Mouse (Mus musculus): Measurements from ENCODE around the gene Sdk1.
A peak's percentile ranks its signal among the peaks of the same experiment; 100 is the strongest.

Sdk1 gene

GRCm38 (mm10) chr5:141240841-141241543, at the start of gene Sdk1:
Sdk1 (plus strand) TSS chr5:141241490.
- DNase-seq (ENCODE audit: low read depth): no peak

- no peak for DNase-seq (ENCODE audit: low read depth)
These were observed 44.0 kb upstream of the Sdk1 start for GRCm38 (mm10) chr5:141197278-141197677.

DNA sequence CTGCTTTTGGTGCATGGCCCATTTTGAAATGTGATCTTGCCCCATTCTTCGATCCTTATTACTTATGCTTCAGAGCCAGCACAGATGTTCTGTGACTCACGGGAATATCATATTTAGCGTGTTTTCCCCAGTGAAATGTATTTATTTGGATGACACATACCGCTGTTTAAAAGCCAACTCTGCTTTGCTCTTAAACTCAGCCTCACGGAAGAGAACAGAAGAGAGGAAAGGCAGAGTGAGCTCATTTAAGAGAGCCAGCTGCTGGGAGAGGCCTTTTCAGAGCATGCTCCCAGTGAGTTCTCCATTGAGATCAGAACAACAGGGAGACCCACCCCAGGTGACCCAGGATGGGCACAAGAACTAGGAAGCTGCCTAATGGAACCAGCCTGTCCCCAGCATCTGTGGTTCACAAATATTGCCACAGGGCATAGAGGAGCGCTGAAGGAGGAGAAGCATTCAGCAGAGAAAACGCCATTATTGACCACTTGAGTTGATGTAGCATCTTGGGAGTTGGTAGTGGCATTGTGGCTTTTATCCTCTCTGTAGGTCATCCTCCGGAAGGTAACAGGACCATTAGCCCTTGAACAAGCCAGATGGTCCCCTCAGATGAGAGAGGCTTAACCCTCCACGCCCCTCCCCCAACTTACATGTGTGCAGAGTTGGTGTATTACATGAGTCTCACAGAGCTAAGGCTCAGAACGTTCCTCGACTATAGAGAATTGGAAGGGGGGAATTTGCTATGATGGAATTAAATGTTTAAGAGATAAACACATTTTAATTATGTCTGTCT, 38.8 kb upstream of the Sdk1 start:
- peak; percentile 41 for DNase-seq (ENCODE audit: low read depth)

- no peak for DNase-seq (ENCODE audit: low read depth)
These were observed 34.2 kb upstream of the Sdk1 start for GRCm38 (mm10) chr5:141207061-141207460.

DNA sequence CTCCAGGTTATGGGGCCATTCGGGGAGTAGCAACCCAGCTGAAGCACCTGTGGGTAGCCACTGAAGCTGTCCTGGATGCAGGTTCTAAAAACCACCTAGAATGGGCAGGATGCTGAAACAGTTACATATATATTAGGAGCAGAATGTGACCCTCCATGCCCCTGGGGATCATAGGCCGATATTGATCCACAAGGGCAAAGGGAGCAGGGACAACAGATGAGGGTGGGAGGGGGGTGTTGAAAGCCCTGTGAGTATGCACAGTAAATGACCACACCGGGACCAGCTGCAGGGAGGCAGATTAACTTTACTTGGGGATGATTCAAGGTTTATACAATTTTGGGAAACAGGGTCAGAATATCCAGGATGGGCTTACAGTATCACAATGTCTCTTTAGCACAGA, 16.0 kb upstream of the Sdk1 start:
- DNase-seq (ENCODE audit: low read depth): no peak

DNA sequence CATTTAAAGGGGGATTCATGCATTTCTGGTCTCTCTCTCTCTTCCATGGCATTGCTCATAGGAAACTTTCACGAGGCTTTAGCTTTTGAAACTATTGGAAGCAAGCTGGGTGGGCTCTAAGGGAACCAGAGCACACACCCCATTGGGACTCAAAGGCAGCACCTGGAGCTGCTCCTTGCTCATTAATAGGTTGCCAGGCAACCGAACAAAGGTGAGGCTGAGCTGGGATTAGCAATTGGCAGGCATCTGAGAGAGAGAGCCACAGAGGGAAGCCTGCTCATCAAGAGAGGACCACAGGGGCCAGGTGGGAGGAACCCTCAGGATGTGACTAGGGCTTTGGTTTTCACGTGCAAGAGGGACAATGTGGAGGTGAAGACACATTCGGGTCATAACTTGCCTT, 7.0 kb upstream of the Sdk1 start:
- no peak for DNase-seq (ENCODE audit: low read depth)

- DNase-seq (ENCODE audit: low read depth): no peak
These were observed 1.9 kb upstream of the Sdk1 start for GRCm38 (mm10) chr5:141239401-141239800.

- DNase-seq (ENCODE audit: low read depth): no peak
These were observed 849 bp upstream of the Sdk1 start for GRCm38 (mm10) chr5:141240441-141240840.

- DNase-seq (ENCODE audit: low read depth): no peak
These were observed 475 bp downstream of the Sdk1 start for GRCm38 (mm10) chr5:141241645-141242284.

GRCm38 (mm10) chr5:141243253-141243965, 2.1 kb downstream of the Sdk1 start:
- no peak for DNase-seq (ENCODE audit: low read depth)

DNA sequence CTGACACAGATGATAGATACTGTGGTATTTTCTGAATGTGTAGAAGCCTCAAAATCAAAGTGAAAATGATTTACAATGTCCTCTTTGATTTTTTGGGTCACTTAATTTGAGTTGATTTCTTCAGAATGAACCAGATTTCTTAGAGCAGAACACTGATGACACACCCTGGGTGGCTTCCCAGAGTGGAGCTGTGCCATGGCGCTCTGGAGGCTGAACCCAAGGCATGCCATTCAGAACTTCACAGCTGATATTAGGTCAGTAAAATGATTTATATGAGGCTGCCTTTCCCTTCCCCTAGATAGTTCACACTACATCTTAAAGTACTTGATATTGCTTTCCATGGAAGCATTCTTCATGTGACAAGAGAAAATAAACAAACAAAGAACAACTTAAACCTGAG, 23.0 kb downstream of the Sdk1 start:
- DNase-seq (ENCODE audit: low read depth): no peak

DNA sequence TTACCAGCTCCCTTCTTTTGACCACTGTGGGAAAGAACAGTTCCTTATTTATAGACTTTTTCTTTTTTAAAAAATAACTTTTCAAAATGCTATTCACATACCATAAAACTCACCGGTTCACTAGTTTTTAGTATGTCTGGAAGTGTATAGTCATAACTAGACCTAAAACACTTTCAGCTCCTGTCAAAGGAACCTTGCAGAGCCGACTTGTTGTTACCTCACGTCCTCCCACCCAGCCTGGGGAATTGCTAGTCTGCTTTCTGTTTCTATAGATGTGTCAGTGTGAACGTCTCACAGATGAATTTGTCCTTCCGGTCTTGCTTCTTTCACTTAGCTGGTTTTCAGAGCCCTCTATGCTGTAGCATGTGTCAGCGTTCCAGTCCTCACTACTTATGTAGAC, 35.8 kb downstream of the Sdk1 start:
- DNase-seq (ENCODE audit: low read depth): no peak

GRCm38 (mm10) chr5:141281751-141282150, 40.5 kb downstream of the Sdk1 start:
- no peak for DNase-seq (ENCODE audit: low read depth)

DNA sequence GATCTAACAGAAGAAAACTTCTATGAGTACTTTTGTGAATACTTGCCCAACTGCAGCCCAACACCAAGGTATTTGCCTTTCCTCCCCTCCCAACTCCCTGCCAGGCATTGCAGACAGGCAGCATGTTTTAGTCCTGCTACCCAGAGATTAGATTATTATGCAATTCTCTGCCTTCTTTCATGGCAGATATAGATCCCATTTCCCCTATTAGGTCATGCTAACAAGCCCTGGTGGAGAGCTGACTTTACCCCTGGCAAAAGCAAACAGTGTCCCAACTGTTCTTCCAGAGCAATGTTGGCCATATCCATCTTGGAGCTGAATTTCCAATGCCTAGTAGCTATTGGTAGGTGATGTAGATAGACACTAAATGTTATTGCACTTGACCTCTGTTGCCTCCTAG, 48.3 kb downstream of the Sdk1 start:
- no peak for DNase-seq (ENCODE audit: low read depth)

DNA sequence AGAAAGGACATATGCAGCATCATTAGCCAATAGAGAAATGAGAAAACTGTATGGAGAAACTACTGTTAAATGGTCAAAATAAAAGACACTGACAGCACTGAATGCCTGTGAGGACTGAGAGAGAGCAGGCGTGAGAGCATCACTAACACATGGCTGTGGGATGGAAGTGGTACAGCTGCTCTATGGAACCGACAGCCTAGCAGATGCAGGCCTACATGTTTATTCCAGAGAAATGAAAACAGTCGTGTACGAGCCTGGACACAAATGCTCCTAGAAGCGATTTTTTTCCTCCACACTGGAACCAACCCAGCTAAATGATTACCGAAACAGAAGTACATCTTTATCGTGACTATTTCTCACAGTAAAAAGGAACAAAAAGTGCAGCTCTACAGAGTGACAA, 54.0 kb downstream of the Sdk1 start:
- DNase-seq (ENCODE audit: low read depth): no peak

GRCm38 (mm10) chr5:141302287-141302694, 61.0 kb downstream of the Sdk1 start:
- no peak for DNase-seq (ENCODE audit: low read depth)

DNA sequence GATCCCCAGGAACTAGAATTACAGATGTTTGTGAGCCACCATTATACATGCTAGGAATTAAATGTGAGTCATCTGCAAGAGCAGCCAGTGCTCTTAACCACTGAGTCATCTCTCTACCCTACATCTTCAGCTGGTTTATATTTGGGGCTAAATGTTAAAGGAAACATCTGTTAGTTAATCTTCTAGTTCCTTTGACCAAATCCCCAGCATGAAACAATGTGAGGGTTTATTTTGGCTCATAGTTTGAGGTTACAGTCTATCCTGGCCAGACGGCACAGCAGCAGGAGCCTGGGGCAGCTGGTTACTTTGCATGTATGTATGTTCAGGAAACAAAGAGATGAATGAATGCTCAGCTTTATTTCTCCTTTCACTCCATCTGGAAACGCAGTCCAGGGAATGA, 62.5 kb downstream of the Sdk1 start:
- DNase-seq (ENCODE audit: low read depth): peak; percentile 8

GRCm38 (mm10) chr5:141304706-141305105, 63.4 kb downstream of the Sdk1 start:
- no peak for DNase-seq (ENCODE audit: low read depth)

GRCm38 (mm10) chr5:141310641-141311040, 69.4 kb downstream of the Sdk1 start:
- no peak for DNase-seq (ENCODE audit: low read depth)

- DNase-seq (ENCODE audit: low read depth): no peak
These were observed 70.5 kb downstream of the Sdk1 start for GRCm38 (mm10) chr5:141311801-141312200.

DNA sequence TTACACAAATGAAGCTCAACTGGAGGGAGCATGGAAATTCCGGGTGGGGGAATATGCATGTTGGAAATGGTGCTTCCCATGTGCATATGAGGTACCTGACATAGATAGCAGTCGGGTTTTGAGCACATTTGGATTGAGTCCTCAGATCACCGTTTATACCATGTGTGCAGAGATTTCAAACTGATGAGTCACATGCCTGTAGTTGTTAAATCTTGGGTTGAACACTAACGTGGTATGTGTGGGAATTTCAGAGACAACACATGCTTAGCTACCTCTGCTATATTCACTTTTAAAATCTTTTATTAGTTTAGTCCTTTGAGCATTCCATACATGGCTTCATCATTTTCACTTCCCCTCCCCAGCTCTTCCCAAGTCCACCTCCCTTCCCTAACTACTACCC, 71.0 kb downstream of the Sdk1 start:
- DNase-seq (ENCODE audit: low read depth): no peak

DNA sequence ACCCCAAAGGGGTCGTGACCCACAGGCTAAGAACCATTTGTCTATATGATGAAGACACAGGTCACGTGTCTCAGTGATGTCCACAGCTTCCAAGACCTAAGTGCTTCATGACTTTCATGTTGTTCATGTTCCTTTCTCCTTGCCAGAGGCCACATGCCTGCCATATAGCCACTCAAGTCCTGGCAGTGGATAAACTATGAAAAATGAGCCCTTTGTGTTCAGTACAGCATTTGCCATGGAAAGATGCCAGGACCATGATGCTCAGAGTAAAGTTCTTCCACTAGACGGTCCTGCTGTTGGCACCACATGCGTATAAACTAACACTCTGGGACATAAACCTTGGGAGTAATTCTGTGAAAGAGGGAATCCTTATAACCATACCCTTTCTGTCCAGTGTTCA, 75.8 kb downstream of the Sdk1 start:
- DNase-seq (ENCODE audit: low read depth): no peak

- no peak for DNase-seq (ENCODE audit: low read depth)
These were observed 83.6 kb downstream of the Sdk1 start for GRCm38 (mm10) chr5:141324910-141325309.

All from NIH3T3 (cell line).